Mouse (Mus musculus): Measurements from ENCODE around the gene Mthfd1.

The Mthfd1 gene

DNA sequence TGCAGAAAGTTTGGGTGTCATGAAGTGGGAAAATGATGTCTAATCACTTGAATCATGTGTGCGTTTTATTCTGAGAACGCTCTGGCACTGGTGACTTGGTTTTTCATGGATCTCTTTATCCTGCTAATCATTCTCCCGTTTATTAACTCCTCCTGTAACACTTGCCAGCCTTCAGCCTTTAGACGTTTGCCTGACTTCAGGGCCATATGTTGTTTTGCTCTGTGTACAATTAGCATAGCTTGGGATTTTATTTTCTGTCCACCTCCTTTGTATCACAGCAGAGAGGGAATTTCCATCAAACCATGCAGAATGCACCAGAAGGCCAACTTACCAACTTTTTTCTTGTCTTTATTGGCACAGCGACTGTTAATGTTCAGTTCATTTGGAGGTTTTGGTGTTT is 42.7 kb downstream of the Mthfd1 start:
- no peak for ATAC-seq (ENCODE audit: insufficient number of reproducible peaks, low FRiP score, low TSS enrichment)

DNA sequence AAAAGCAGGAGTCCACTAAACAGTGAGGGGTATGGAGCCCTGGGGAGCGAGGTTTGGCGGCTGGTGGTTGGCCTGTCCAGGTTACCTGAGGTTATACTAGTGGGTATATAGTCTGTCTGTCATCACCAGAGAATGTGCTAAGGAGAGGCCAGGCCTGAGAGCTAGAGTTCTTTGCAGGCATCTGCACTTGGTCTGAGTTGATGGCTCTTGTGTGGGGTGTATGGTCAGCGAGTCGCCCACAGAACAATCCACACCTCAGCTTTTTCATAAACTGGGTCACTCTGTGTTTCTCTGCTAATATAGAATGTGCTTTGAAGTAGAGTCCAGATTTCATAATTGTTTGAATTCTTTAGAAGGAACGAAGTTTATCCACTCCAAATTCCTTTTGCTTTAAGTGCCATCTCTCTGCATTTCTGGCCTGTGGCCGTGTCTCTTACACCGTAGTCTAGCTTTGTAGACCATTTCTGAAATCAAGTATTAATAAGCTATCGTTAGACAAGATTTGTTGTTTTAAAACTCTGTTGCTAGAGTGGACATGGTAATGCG is 44.3 kb downstream of the Mthfd1 start:
- no peak for ATAC-seq (ENCODE audit: insufficient number of reproducible peaks, low FRiP score, low TSS enrichment)

DNA sequence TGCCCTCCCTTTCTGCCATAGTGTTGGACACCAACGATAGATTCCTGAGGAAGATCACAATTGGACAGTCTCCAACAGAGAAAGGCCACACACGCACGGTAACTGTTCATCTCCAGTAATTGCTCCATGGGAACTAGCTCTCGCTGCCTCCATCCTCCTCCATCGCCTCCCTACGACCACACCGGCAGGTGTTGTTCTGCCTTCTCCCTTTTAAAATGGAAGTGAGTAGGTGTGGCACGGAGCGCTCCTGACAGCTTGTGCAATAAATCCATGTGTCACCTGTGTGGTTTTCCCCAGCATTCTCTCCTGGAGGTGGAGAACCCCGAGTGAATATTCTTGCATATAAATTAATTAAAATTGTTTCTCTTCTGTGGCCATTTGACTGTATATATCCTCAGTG is 45.3 kb downstream of the Mthfd1 start:
- ATAC-seq (ENCODE audit: insufficient number of reproducible peaks, low FRiP score, low TSS enrichment) = no peak

DNA sequence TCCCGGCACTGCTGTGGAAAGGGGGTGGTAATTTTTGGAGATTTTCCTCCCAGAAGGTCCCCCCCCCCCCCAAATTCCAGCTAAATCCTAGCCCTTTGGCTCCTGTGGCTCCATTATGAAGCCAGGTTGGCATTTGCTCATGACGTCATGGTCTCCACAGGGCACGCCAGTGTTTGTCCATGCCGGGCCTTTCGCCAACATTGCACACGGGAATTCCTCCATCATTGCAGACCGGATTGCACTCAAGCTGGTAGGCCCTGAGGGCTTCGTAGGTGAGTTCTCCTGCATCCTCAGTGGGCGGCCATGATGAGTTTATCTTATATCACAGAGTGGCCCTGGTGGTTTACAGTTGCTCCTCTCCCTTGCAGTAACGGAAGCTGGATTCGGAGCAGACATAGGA is 48.4 kb downstream of the Mthfd1 start:
- ATAC-seq (ENCODE audit: insufficient number of reproducible peaks, low FRiP score, low TSS enrichment) = peak; percentile 41; the same call in 1 of the 2 replicates

DNA sequence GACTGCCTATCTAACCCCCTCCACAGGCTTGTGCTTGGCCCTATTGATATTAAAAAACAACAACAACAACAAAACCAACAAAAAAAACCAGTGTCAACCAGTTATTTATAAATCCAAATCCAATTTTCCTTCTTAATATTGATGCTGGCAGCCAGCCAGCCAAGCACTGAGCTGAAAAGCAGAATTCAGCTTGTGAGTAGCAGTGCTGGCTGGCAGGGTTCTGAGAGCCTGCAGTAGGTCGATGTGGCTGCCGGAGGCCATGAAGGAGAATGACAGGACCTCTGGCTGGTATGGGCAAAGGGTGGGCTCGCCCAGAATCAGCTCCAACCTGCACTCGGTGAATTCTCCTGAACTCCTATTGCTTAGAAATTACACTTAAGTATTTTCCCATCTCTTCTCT is 49.1 kb downstream of the Mthfd1 start:
- ATAC-seq (ENCODE audit: insufficient number of reproducible peaks, low FRiP score, low TSS enrichment) = peak; percentile 57; the same call in 1 of the 2 replicates

DNA sequence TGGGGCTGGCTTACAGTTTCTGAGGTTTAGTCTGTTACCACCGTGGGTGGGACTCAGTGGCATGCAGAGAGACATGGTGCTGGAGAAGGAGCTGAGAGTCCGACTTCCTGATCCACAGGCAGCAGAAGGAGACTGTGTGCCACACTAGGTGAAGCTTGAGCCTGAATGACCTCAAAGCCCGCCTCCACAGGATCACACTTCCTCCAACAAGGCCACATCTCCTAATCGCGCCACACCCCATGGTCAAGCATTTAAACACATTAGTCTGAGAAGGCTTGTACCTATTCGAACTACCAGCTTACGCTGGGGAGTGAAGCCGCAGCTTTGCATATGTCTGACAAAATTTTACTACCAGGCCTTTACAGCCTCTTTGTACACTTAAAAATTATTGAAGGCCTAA is 50.0 kb downstream of the Mthfd1 start:
- no peak for ATAC-seq (ENCODE audit: insufficient number of reproducible peaks, low FRiP score, low TSS enrichment)

DNA sequence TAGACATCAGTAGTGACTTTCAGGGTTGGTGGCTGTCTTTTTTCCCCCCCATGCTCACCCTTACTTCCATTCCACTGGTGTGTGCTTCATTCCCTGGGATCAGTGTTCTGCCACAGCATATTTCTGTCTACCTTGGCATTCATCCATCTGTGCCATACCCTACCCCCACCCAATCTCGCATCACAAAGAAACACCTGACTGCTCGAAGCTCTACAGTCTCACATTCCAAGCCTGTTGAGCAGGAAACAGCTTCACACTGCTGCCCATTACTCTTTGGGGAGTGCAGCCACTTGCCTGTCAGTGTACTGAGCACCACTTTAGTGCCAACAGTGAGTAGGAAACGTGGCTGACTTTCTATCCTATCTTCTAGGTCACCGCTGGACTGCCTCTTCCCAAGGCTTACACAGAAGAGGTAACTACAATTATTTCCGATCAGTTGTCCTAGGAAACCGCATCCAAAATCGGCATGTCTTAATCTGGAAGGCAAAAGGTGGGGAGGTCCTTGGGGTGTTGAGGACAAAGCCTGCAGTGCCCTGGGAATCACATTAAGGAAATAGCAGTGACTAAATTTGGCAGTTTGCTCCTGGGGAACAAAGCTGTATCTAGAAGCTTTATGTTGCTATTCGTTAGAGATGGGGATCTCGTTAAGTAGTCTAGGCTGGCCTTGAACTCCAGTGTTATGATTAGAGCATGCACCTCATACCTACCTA is 51.9 kb downstream of the Mthfd1 start:
- ATAC-seq (ENCODE audit: insufficient number of reproducible peaks, low FRiP score, low TSS enrichment) = no peak

DNA sequence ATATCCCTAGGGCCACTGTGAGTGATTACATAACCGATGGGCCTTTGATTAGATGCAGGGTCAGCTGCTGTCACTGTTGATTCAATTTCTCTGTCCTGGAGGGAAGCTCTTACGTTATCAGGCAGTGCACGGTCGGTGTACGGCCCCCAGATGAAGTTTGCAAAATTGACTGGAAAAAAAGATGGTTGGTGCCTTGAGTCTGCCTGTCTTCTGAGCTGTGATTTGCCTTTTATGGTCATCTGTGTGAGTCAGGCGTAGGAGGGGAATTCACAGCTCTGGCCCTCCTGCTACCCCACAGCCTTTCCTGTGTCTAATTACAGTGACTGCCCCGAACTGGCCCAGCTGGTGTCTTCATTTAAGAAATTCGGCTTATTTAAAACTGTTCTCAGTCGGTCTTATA is 52.9 kb downstream of the Mthfd1 start:
- no peak for ATAC-seq (ENCODE audit: insufficient number of reproducible peaks, low FRiP score, low TSS enrichment)

DNA sequence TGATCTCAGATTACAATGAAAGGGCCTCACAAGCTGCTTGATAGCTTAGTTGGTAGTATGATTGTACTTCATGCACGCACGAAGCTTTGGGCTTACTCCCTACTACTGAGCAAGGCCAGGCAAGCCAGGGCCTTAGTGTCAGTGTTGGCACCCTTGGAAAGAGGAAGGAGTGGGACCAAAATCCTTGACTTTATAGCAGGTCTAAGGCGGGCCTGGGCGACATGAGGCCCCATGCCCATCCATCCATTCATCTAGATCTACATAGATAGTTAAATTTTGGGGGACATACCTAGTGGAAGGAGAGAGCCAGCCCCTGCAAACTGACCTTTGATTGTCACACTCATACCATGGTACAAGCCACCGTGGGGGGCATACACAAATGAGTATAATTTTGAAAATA is 53.3 kb downstream of the Mthfd1 start:
- ATAC-seq (ENCODE audit: insufficient number of reproducible peaks, low FRiP score, low TSS enrichment) = no peak

DNA sequence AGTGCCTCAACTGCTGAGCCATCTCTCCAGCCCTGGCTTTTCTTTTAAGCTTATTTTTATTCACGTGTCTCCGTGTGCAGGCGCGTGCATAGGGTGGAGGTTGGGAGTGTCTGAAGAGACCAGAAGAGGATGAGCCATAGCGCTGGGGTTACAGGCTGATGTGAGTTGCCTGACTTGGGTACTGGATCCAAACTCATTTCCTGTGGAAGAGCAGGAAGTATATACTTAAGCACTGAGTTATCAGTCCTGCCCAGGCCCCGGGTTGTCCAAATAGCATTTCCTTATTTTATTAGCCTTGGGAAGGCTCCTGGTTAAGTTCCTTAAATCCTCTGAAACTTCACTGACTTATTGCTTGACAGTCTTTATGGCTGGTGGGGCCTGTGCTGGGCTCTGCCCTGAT is 54.9 kb downstream of the Mthfd1 start:
- ATAC-seq (ENCODE audit: insufficient number of reproducible peaks, low FRiP score, low TSS enrichment) = no peak

DNA sequence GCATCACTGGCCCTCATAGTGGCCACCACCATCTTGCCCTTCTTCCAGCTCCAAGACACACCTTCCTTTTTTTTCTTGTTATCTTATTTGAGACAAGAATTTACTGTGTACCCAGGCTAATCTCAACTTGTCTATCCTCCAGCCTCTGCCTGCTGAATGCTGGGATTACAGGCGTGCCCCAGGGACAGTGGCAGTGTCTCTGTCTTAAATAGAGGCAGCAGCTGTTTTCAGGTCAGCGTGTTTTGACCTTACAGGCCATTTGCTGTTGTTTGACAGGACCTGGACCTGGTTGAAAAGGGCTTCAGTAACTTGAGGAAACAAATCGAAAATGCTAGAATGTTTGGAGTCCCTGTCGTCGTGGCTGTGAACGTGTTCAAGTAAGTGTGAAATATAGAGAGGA is 55.5 kb downstream of the Mthfd1 start:
- ATAC-seq (ENCODE audit: insufficient number of reproducible peaks, low FRiP score, low TSS enrichment) = no peak

DNA sequence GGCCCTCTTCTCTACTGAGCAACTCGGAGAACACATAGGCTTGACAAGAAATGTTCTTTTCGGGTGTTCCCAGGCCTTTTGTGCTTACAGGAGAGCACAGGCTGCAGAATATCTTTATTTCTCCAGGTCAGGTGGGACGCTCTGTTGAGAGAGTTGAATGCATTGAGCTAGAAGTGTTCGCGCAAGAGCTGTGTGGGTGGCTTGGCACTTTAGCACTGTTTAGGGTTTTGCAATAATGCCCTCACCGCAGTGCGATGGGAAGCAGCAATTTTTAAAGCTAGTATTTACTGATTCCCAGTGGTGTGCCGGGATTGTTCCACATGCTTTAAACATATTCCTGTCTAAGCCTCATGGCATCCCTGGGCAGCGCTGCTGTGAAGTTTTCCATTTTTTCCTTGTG is 56.1 kb downstream of the Mthfd1 start:
- no peak for ATAC-seq (ENCODE audit: insufficient number of reproducible peaks, low FRiP score, low TSS enrichment)

DNA sequence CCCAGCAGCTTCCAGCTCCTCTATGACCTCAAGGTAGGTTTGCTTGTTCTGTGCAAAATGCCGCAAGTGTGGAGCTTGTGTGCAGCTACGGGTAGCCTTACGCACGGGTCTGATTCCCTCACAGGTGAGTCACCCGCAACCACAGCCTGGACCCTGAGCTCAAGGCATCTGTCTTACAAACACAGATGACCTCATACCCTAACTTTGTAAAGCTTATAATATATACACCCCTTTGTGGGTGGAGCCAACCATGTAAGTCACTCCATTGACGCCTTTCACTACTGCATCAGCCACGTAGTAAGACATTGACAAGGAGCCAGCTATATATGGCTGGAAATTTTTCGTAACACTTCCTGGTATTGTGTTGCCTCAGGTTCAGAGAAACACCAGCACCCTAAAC is 56.9 kb downstream of the Mthfd1 start:
- no peak for ATAC-seq (ENCODE audit: insufficient number of reproducible peaks, low FRiP score, low TSS enrichment)

DNA sequence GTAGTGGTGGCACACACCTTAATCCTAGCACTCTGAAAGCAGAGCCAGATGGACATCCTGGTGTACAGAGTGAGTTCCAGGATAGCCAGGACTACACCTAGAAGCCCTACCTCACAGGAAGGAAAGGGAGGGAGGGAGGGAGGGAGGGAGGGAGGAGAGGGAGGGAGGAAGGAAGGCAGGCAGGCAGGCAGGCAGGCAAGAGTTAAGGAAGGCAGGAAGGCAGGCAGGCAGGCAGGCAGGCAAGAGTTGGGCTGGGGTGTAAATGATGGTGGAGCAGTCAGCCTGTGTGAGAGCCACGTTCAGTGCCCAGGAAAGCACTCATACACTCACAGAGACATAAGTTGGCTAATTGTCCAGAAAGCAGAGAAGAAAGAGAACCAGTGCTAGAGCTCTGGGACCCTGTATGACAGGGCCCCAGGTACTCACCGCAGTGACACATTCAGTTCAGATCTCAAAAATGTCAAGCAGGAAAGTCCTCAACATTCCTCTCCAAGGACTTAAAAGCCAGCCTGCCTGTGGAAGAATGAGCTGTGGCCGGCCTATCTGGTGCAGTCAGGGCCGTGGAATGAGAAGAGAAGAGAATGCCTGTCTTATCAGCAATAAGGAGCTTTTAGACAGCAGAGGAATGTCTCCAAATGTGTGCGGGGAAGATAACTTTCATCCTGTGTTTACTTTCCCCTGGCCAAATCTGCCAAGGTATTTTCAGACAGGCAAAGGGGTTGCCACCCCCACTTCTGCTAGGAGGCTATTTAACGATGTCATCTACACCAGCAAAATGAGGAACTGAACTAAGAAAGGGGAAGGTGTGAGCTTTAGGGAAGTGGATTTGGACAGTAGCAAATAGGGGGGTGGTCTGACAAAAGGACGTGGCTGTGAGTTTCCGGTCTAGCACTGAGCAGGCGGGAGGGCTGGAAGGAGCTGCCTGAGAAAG is 63.4 kb downstream of the Mthfd1 start:
- ATAC-seq (ENCODE audit: insufficient number of reproducible peaks, low FRiP score, low TSS enrichment) = no peak

DNA sequence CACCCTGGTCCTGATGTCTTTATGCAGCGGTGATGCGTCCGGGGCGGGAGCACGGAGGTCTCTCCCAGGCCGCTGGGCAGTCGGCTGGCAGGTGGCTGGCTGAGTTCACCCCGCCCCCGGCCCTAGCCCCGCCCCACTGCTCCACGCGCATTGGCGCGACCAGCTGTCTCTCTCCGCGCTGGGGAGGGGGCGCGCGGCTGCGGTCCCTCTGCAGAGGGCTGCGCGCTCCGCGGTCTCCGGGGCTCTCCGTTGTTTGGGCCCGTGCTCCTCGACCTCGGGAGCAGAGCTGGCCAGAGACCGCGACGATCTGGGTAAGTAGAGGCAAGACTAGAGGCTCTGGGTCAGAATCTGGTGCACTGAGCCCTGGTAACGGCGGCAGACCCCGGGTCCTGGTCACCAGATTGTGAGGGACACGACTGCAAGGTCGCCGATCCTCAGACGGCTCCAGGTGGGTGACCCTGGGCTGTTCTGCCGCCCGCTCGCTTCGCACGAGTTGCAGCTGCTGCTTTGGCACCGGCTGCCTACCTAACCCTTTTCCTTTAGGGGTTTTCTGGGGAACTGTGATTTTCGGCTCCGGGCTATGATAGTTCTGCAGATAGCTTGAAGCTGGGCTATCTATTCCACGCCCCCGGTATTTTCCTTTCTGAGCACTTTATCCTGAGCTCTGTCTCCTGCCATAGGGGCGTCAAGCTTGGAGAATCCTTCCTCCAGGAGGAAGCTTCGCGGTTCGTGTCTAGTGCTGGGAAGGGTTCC is 69.8 kb downstream of the Mthfd1 start, which contains the start of gene Akap5:
TSS of gene Akap5 (plus strand) at position 213 of the 753 bp plus-strand sequence.
- peak; percentile 65 for ATAC-seq (ENCODE audit: insufficient number of reproducible peaks, low FRiP score, low TSS enrichment)

DNA sequence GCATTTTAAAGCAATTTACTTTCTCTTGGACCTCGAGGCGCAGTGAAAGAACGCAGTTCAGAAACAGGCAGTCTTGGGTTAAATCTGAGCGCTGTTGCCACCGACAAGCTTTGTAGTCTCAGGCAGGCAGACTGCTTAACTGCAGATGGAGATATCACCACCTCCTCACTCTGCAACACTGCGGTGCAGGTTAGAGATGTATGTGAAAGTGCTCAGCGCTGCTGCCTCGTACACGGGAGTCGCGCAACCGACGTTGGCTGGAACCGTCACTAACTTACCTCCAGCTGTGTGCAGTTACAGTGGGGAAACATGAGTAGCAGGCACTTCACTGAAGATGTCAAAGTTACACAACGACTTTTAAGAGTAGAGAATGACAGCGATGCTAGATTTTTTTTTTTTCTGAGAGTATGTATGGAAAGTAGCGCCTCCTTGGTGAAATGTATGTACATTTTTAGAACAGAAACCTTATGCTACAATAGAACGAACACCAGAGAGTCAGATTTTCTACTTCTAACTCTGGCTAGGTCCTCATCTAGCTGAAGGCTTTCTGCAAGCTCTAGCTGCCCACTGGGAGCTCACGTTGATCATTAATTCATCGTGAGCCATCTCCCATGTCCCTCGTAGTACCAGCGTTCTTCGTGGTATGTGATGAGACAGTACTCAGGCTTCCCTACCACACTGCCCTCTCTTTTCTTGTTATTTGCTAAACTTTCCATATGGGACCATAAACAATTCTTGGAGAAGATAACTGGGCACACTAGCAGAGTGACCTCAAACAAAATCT is 71.5 kb downstream of the Mthfd1 start:
- ATAC-seq (ENCODE audit: insufficient number of reproducible peaks, low FRiP score, low TSS enrichment) = no peak

DNA sequence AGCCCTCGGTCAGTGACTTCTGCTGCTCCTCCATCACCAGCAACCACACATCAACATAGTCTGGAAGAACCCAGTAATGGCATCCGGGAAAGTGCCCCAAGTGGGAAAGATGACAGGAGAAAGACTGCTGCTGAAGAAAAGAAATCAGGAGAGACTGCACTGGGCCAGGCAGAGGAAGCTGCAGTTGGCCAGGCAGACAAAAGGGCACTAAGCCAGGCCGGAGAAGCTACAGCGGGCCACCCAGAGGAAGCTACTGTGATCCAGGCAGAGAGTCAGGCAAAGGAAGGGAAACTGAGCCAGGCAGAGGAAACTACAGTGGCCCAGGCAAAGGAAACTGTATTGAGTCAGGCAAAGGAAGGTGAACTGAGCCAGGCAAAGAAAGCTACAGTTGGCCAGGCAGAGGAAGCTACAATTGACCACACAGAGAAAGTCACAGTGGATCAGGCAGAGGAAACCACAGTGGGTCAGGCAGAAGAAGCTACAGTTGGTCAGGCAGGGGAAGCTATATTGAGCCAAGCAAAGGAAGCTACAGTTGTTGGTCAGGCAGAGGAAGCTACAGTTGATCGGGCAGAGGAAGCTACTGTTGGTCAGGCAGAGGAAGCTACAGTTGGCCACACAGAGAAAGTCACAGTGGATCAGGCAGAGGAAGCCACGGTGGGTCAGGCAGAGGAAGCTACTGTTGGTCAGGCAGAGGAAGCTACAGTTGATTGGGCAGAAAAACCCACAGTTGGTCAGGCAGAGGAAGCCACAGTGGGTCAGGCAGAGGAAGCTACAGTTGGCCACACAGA is 73.7 kb downstream of the Mthfd1 start:
- ATAC-seq (ENCODE audit: insufficient number of reproducible peaks, low FRiP score, low TSS enrichment) = no peak

DNA sequence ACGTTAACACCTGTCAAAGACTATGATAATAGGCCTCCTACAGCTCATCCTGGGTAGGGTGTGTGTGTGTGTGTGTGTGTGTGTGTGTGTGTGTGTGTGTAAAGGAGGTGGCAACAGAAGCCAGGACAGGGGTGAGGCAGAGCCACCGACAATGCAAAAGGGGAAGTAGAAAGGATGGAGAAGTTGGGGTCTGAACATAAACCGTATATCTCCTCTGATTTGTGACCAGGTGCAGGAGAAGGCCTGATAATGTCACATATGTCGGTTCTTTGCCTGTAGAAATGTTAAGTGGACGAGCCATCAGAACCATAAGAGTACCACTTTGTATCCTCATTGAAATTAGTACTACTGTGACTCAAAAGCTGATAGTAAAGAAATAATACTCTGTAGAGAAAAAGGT is 78.6 kb downstream of the Mthfd1 start:
- no peak for ATAC-seq (ENCODE audit: insufficient number of reproducible peaks, low FRiP score, low TSS enrichment)

DNA sequence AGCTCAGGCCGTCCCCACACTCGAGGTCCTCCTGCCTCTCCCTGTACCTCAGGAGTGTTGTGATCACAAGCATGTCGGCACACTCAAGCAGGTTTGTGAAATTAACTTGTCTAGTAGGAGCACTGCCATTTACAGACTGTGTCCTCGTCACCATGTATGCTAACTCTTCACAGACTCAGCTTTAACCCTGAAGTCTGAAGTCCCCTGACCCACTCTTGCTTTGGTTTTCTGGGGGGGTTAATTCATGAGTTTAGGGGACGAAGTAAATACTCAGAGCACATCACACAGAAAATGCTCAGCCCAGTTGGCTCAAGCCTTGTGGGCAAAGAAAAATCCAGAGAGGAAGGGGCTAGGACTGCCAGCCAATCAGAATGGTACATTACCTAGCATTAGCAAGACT is 80.5 kb downstream of the Mthfd1 start:
- no peak for ATAC-seq (ENCODE audit: insufficient number of reproducible peaks, low FRiP score, low TSS enrichment)

Measured in cerebellum, adult (tissue).